In genomic region chr2:75832781-75833180, GRCm38 (mm10) we compare ENCODE assay signal across 8 mouse cellular contexts. TPM values are rescaled to one million over a fixed set of nuclear protein-coding genes. Genes with fewer than 3 reads are reported as not detected.
DNase-seq lines count a peak whose midpoint lies in the region; ATAC-seq and TF ChIP-seq lines count a peak whose summit lies in the region.

No protein-coding gene starts in this region.

- H3K9ac ChIP-seq in heart, embryonic 15.5 days, result peak overlapping the region; percentile 79
- peak overlapping the region; percentile 95 for H3K9ac ChIP-seq in forebrain, embryonic 16.5 days (replicated peaks; ENCODE audit: low read depth, low read length)

- peak overlapping the region; percentile 74 for H3K4me2 ChIP-seq in heart, embryonic 15.5 days
- H3K4me2 ChIP-seq in forebrain, embryonic 16.5 days (ENCODE audit: low read length), result peak overlapping the region; percentile 94

- H3K27me3 ChIP-seq in heart, embryonic 15.5 days, result no peaks in the 10 kb centered on the region
- no peaks in the 10 kb centered on the region for H3K27me3 ChIP-seq in E14TG2a.4 (ENCODE audit: insufficient read depth, low read length)
- no peaks in the 10 kb centered on the region for H3K27me3 ChIP-seq in forebrain, embryonic 16.5 days (replicated peaks; ENCODE audit: control insufficient read depth, insufficient read depth, low read length)
- H3K27me3 ChIP-seq in midbrain, embryonic 10.5 days (ENCODE audit: low read depth, poor library complexity, severe bottlenecking), result no peaks in the 10 kb centered on the region

- no peak for ATAC-seq in heart, embryonic 15.5 days (replicated peaks; ENCODE audit: insufficient number of reproducible peaks, insufficient read depth, low FRiP score, low read depth)
- ATAC-seq in forebrain, embryonic 16.5 days, result no peak

- no peaks in the 10 kb centered on the region for H3K9me3 ChIP-seq in heart, embryonic 15.5 days (replicated peaks)
- no peaks in the 10 kb centered on the region for H3K9me3 ChIP-seq in E14TG2a.4 (ENCODE audit: low read length)
- no peaks in the 10 kb centered on the region for H3K9me3 ChIP-seq in forebrain, embryonic 16.5 days (ENCODE audit: control insufficient read depth, low read length)
- no peaks in the 10 kb centered on the region for H3K9me3 ChIP-seq in midbrain, embryonic 10.5 days (replicated peaks)

- H3K27ac ChIP-seq in heart, embryonic 15.5 days, result peak overlapping the region; percentile 75
- H3K27ac ChIP-seq in forebrain, embryonic 16.5 days (ENCODE audit: low read length), result peak overlapping the region; percentile 61; the same call in 1 of the 2 replicates
- peak overlapping the region; percentile 97 for H3K27ac ChIP-seq in midbrain, embryonic 10.5 days (replicated peaks)

- peak overlapping the region; percentile 80 for H3K4me3 ChIP-seq in heart, embryonic 15.5 days
- peak overlapping the region; percentile 97 for H3K4me3 ChIP-seq in E14TG2a.4 (replicated peaks; ENCODE audit: low read length)
- H3K4me3 ChIP-seq in forebrain, embryonic 16.5 days (replicated peaks; ENCODE audit: low read length), result peak overlapping the region; percentile 95
- peak overlapping the region; percentile 95 for H3K4me3 ChIP-seq in midbrain, embryonic 10.5 days

- TF ChIP-seq CTCF in E14TG2a.4 (conservative IDR thresholded peaks at IDR 0.05; ENCODE audit: low read length), result no peak

- no peak for DNase-seq in heart, postnatal 4 days
- no peak for DNase-seq in midbrain, embryonic 10.5 days (ENCODE audit: low spot score)
- DNase-seq in right cerebral cortex, postnatal 14 days, result no peak
- DNase-seq in ovary, postnatal 14 days (ENCODE audit: low spot score), result no peak
- DNase-seq in adrenal gland, postnatal 36 days, result no peak

- peaks cover 13% of the 10 kb centered on the region for H3K4me1 ChIP-seq in heart, embryonic 15.5 days (replicated peaks)
- H3K4me1 ChIP-seq in E14TG2a.4 (replicated peaks; ENCODE audit: low read depth, low read length), result peaks cover 37% of the 10 kb centered on the region
- H3K4me1 ChIP-seq in forebrain, embryonic 16.5 days (replicated peaks; ENCODE audit: control insufficient read depth, insufficient read depth, low read length), result peaks cover 18% of the 10 kb centered on the region
- peaks cover 23% of the 10 kb centered on the region for H3K4me1 ChIP-seq in midbrain, embryonic 10.5 days

- H3K36me3 ChIP-seq in heart, embryonic 15.5 days, result no peaks in the 10 kb centered on the region
- peaks cover 23% of the 10 kb centered on the region for H3K36me3 ChIP-seq in E14TG2a.4 (ENCODE audit: insufficient read depth, low read length)
- H3K36me3 ChIP-seq in forebrain, embryonic 16.5 days (ENCODE audit: control insufficient read depth, insufficient read depth), result no peaks in the 10 kb centered on the region
- H3K36me3 ChIP-seq in midbrain, embryonic 10.5 days, result peaks cover 4% of the 10 kb centered on the region; the same call in 1 of the 2 replicates

- 0% methylated on average over 5 of the region's 5 CpGs for WGBS in heart, embryonic 15.5 days
- 0% methylated on average over 5 of the region's 5 CpGs for WGBS in forebrain, embryonic 16.5 days
- WGBS in midbrain, embryonic 10.5 days, result 2% methylated on average over 5 of the region's 5 CpGs

RNA-seq across cellular contexts. Expression of gene Agps, which starts 0.8 kb away (rescaled TPM):
- 23.7 and 26.6 TPM in 2 replicates for polyA plus RNA-seq in heart, embryonic 15.5 days (2015; fragmentation: Nextera tagmentation; extraction: Ambion mirVana)
- 10 to 100 TPM; 49.4 to 57.1 TPM for total RNA-seq in heart, postnatal 4 days (2021)
- polyA plus RNA-seq in forebrain, embryonic 16.5 days (2015; fragmentation: Nextera tagmentation; extraction: Ambion mirVana), result 26.2 and 26.8 TPM in 2 replicates
- 44.5 and 44.9 TPM in 2 replicates for polyA plus RNA-seq in midbrain, embryonic 10.5 days (2016; fragmentation: Nextera tagmentation; extraction: Ambion mirVana)
- 10 to 100 TPM; 41.1 to 44.8 TPM for total RNA-seq in adrenal gland, postnatal 36 days (2021)
